Mouse (Mus musculus): Measurements from ENCODE around the gene Elane. TPM values are rescaled to one million over a fixed set of nuclear protein-coding genes. Genes with fewer than 3 reads are reported as not detected.

The Elane gene
- total RNA-seq, 2 experiments from 2014 or later = not detected

DNA sequence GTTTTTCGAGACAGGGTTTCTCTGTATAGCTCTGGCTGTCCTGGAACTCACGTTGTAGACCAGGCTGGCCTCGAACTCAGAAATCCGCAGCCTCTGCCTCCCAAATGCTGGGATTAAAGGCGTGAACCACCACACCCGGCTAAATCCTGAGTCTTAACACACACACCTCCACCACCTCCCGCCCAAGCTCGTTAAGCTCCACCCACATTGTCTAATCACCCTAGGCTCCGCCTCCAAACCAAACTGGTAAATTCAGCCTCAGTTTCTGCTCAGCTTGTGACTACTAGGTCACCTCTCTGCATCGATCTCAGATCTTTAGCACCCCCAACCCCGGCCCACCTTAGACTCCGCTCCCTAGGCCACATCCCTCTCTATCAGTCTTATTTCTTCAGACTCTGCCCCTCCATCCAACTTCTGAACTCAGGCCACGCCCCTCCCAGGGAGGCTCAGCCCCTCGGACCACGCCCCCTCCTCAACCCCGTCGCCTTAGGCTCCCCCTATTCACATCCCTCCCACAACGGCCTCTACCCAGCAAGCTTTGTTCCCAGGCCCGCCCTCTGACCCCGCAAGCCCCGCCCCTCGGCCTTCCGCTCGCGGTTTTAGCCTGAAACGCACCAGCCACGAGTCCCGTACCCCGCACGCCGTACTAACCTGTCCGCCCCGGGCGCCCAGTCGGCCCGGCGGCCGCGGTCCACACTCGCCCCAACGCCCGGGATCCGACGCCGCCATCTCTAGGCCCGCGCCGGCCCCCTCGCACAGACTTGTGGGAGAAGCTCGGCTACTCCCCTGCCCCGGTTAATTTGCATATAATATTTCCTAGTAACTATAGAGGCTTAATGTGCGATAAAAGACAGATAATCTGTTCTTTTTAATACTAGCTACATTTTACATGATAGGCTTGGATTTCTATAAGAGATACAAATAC lies 22.4 kb downstream of the Elane start, which contains the start of gene Med16:
TSS of gene Med16 (minus strand) at position 757 of the 925 bp plus-strand sequence.
- intact Hi-C loops (cut with DNase I) = no loop called here
- peak; percentile 92 for DNase-seq (ENCODE audit: low spot score in 2 of 2)

DNA sequence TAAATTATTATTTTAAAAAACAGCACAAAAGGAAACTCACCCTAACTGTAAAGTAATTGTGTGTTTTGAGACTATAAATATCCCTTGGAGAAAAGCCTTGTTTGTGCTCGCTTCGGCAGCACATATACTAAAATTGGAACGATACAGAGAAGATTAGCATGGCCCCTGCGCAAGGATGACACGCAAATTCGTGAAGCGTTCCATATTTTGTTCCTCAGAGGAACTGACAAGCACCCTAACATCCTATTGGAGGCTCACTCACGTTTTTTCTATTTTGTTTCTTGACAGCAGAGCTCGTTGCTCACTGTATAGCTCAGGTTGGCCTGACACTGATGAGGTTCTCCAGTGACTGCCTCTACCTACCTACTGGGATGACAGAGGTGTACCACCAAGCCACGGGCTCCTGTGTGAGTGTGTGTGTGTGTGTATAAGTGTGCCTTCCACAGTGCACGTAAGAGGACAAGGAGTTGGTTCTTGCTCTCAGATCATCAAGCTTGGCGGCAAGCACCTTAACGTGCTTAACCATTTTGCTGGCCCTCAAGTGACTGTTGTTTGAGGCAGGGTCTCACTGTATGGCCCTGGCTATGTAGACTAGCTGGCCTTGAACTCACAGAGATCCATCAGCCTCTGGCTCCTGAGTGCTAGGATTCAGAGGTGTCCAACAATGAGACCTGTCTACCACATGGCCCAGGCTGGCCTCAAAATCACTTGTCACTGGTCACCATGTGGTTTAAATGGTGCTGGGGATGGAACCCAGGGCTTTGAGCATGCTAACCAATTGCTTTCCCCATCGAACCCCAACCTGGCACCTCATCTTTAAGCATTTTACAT lies 23.3 kb downstream of the Elane start:
- DNase-seq (ENCODE audit: low spot score in 2 of 2) = peak; percentile 65 to 84
- intact Hi-C loops (cut with DNase I) = no loop called here

DNA sequence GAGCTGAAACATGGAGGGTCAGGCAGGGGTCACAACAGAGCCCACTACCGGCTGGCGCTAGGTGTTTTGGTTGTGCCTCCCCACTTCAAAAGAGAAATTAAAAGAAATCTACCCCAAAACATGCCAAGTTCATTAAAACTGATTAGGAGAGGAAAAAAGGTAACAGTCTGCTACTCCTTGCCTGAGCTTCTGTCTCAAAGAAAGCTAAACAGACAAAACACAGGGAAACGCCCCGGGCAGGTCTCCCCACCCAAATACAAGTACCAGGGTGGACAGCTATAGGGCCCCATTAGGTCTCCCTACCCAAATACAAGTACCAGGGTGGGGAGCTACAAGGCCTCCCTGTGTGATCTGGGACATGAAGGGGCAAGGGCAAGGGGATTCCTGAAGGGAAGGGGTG lies 24.5 kb downstream of the Elane start, which contains the start of gene Gm26602:
TSS of gene Gm26602 (plus strand) at position 301 of the 400 bp plus-strand sequence.
- DNase-seq (ENCODE audit: low spot score in 2 of 2) = no peak
- intact Hi-C loops (cut with DNase I) = no loop called here

DNA sequence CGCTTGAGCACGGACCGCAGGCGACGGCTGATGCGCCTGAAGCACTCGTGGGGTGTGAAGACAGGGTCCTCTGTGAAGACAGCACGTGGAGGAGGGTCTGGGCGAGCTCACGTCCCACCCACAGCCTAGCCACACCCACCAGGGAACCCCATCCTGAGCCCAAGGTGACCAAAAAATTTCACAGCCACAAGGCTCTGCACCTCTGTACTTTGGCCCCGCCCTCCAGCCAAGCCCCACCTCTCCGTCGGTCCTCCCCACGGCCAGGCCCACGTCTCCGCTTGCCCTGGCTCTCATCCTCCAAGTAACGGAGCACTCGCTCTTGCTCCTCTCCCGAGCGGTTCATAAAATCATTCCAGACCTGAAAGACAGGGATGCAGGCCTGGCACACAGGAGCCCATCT lies 26.4 kb downstream of the Elane start:
- no peak for DNase-seq (ENCODE audit: low spot score in 2 of 2)

DNA sequence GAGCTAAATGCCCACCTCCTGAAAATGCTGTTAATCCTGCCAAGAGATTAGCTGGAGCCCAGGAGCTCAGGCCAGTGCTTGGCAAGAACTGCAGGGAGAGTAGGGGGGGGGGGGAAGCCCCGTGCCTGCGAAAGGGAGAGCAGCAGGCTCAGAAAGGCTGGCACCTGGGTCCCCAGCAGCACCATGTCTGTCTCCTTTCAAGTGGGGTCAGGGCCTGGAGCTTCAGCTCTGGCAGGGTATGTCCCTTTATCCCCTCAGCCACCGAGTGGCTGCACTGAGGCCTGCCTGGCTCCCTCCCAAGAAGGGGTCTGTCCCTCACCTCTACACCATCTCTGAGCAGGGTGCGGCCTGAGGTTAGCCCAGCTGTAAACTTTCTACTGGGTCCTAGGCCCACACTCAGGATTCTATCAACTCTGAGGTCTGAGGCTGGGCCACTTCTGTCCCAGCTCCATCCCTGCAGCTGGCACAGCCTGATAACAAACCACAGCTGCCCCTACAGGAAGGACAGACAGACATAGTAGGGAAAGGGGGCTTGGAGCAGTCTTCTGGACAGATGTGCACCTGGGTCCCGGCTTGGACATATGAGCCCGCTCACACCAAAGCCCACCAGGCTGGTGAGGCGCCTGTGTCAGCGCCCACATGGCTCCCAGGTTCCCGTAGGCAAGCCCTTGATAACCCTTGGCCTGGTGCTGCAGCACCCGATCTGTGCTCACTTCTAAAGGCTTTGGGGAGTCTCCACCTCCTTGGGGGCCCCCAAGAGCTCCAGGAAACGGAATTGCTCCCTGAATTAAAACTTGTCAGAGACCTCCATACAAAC lies 28.3 kb downstream of the Elane start:
- no peak for DNase-seq (ENCODE audit: low spot score in 2 of 2)
- intact Hi-C loops (cut with DNase I) = no loop called here

More for the DNA sequence above, 26.4 kb downstream of the Elane start:
- intact Hi-C loops (cut with DNase I) = no loop called here

DNA sequence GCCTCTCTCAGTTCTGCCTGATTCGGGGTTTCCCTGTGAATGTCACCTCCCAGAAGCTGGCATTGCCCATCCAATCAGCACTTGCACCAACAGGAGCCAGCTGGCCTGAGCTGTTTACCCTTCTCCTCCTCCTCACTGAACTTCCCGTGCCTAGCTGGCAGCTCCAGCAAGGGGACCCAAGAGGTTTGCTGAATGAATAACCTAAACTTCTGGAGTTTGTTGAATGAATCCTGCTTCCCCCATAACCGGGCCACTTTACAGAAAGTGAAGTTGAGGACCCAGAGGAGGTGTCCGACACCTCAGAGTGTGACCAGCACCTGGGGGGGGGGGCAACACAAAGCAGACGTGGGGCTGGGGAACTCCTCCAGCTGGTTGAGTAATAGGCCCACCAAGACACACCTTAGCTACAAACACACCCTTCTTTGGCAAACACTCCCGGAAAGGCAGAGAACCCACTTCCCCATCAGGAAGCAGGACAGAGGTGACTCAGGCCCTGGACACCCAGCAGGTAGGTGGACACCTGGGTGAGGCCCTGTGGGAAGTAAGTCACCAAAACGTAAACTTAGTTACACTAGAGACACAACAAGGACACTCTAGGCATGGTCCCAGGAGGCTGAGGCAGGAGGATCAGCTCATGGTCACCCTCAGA lies 29.0 kb downstream of the Elane start:
- no peak for DNase-seq (ENCODE audit: low spot score in 2 of 2)

DNA sequence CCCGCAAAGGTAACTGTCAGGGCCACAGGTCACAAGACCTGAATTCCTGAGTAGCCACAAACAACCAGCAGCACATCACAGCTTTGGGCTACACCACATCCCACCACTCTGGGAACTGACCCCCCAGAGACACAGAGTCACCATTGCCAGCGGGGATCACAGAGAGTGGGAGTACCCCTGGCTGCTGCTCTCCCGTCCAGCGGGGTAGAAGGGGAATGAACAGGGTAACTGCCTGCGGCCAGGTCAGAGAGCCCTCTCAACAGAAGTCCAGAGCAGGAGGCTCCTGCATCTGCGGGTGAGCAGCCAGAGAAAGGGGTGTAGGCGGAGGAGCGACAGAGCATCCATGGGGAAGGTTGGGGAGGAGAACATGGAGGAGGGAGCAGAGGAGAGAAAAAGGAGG lies 30.0 kb downstream of the Elane start:
- peak in 1 of 2 experiments; percentile 36 for DNase-seq (ENCODE audit: low spot score in 2 of 2)
- intact Hi-C loops (cut with DNase I) = no loop called here

More for the DNA sequence above, 29.0 kb downstream of the Elane start:
- intact Hi-C loops (cut with DNase I) = no loop called here

DNA sequence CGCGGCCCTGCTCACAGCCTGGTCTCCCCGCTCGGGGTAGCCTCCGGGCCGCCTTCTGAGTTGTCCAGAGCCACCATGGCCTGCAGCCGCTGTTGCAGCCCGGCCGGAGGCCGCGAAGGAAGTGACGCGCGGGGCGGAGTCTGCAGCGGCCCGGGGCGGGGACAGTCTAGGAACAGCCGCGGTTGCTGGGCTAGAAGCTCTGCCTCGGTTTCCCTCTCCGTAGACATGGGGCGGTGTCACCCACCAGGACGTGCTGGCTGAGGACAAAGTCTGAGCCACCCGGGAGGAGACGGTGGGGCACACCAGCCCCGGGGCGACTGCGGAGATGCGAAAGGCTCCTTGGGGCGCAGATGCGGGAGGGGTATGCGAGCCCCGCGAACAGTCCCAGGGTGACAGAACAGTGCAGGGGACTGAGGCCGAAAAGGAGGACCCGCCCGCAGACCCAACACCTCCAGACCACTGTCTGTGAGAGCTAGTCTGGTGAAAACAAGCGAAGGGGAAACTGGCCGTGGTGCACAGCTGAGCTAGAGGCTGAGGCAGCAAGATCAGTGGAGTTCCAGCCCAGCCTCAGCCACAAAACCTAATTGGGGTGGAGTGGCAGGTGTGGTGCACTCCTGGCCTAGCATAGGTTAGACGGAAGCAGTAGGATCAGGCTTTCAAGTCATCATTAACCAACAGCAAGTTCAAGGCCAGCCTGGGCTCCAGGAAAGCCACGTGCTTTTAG lies 30.9 kb downstream of the Elane start, which contains the start of gene Kiss1r:
TSS of gene Kiss1r (plus strand) at position 164 of the 724 bp plus-strand sequence.
- intact Hi-C loops (cut with DNase I) = no loop called here
- peak; percentile 64 to 84 for DNase-seq (ENCODE audit: low spot score in 2 of 2)

DNA sequence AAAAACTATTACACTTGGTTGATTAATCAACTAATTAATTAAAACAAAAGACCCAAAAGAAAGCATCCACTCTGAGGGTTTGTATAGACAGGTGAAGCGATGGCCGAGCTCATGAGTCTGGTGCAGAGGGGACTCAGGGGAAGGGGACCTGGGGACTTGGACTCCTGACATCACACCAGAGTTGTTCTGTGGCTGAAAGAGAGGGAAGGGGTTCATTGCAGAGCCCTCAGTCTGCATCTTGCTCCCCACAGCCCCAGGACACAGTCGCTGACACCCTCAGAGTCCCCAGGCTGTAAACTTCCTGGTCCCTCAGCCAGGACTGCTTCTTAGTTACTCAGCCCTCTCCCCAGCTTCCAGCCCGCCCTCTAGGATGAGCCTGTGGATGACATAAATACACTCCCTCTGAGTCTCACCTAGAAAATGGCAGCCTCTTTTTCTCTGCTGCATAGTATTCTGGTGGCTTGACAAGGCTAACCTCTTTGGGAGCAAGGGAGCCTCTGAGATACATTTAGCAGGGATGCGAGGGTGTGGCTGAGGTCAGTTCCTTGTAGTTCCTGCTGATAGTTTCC lies 31.6 kb downstream of the Elane start:
- intact Hi-C loops (cut with DNase I) = no loop called here
- DNase-seq (ENCODE audit: low spot score in 2 of 2) = no peak

DNA sequence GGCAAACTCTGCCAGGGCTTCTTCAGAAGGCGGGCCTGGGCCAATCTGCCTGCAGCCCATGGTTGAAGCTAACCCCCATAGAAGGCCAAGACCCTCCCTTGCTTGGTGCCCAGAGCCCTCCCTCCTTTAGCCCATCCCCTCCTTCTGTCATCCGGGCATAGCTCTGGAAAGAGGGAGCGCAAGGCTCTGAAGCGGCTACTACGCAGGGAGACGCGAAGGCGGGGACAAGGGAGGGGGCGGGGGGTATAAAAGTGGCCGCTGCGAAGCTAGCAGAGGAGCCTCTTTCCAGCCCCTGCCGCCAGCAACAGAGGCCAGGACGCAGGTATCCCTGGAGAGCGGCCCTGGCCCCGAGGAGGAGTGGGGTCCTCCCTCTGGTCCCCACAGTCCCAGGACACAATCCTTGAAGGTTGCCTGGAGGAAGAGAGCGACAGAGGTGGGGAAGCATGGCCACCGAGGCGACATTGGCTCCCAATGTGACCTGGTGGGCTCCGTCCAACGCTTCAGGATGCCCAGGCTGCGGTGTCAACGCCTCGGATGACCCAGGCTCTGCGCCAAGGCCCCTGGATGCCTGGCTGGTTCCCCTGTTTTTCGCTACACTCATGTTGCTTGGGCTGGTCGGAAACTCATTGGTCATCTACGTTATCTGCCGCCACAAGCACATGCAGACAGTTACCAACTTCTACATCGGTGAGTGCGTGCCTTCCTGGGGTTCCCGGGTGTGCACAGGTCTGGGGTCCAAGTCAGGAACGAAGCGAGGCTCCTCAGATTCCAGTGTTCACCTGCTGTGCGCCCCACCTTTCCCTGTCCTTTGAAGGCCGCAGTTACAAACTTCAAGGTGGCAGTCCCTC lies 32.4 kb downstream of the Elane start:
- DNase-seq (ENCODE audit: low spot score in 2 of 2) = no peak
- intact Hi-C loops (cut with DNase I) = no loop called here

DNA sequence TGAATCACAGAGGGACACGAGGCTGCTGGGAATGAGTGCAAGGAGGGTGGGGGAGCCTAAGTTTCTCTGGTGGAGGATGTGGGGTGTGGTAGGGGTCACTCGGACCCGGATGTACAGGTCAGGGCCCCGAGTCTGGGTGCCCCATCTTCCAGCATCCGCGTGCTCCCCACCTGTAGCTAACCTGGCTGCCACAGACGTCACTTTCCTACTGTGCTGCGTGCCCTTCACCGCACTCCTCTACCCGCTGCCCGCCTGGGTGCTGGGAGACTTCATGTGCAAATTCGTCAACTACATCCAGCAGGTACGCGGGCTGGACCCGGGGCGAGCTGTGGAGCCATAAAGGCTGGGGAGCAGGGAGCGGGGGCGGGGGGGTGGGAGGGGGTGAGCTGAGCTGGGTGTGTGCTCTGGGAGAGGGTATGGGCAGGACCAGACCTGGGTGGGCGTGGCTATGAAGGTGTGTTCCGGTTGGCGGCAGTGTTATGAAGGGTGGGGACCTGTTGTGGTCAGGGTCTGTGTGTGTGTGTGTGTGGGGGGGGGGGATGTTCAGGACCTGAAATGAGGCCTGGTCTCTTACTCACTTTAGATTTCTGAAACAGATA lies 33.3 kb downstream of the Elane start:
- no peak for DNase-seq (ENCODE audit: low spot score in 2 of 2)
- intact Hi-C loops (cut with DNase I) = no loop called here

DNA sequence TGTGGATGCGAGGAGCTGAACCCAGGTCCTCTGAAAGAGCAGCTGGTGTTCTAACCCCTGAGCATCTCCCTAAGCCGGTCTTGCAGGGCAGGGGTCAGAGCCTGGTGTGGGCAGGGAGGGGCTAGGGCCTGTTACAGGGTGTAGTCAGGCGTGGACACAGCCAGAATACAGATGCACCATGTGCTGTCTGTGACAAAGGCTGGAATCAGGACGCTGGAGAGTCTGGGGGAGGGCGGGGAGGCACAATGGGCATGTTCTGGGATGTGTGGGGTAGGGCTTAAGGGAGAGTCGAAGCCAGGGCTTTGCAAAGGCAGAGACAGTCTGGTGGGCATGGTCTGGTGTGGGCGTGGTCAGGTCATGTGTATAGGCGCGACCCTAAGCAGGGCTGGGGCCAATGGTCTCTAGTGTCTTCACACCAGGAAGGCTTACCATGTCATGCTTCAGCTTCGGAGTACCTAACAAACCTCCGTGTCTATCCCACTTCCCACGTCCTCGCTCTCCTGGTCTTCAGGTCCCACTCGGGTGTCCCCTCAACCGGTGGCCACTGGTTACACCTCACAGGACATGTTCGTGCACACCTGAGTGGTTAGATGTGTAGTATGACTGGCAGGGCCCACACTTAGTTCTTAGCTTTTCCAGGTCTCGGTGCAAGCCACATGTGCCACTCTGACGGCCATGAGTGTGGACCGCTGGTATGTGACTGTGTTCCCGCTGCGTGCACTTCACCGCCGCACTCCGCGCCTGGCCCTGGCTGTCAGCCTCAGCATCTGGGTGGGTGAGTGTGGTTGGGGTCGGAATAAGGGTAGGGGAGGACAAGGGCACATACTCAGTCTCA lies 34.2 kb downstream of the Elane start:
- intact Hi-C loops (cut with DNase I) = no loop called here
- DNase-seq (ENCODE audit: low spot score in 2 of 2) = no peak

DNA sequence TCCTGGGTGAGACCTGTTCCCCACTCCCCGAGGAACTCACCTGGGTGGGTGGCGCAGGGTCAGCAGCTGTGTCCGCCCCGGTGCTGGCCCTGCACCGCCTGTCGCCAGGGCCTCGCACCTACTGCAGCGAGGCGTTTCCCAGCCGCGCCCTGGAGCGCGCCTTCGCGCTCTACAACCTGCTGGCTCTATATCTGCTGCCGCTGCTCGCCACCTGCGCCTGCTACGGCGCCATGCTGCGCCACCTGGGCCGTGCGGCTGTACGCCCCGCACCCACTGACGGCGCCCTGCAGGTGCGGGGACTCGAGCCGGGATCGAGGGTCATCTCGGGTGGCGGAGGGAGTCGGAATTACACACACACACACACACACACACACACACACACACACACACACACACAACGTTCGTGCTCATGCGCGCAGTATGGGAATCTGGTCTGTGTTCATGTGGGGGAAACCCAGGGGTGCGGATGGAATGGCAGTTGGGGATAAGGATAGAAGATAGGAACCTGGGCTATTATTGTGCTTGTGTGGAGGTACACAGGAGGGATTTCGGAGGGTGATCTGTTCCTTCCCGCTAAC lies 35.0 kb downstream of the Elane start, which contains the start of gene R3hdm4:
TSS of gene R3hdm4 (minus strand) at position 251 of the 578 bp plus-strand sequence.
- intact Hi-C loops (cut with DNase I) = no loop called here

DNA sequence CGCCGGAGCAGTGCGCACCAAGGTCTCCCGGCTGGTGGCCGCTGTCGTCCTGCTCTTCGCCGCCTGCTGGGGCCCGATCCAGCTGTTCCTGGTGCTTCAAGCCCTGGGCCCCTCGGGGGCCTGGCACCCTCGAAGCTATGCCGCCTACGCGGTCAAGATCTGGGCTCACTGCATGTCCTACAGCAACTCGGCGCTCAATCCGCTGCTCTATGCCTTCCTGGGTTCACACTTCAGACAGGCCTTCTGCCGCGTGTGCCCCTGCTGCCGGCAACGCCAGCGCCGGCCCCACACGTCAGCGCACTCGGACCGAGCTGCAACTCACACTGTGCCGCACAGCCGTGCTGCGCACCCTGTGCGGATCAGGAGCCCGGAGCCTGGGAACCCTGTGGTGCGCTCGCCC lies 35.5 kb downstream of the Elane start:
- no peak for DNase-seq (ENCODE audit: low spot score in 2 of 2)
- intact Hi-C loops (cut with DNase I) = no loop called here

More for the DNA sequence above, 35.0 kb downstream of the Elane start, which contains the start of gene R3hdm4:
- no peak for DNase-seq (ENCODE audit: low spot score in 2 of 2)

Measured in left cerebral cortex, postnatal 14 days (tissue).